ENCODE assay signal across 8 mouse cellular contexts in the genomic region with DNA sequence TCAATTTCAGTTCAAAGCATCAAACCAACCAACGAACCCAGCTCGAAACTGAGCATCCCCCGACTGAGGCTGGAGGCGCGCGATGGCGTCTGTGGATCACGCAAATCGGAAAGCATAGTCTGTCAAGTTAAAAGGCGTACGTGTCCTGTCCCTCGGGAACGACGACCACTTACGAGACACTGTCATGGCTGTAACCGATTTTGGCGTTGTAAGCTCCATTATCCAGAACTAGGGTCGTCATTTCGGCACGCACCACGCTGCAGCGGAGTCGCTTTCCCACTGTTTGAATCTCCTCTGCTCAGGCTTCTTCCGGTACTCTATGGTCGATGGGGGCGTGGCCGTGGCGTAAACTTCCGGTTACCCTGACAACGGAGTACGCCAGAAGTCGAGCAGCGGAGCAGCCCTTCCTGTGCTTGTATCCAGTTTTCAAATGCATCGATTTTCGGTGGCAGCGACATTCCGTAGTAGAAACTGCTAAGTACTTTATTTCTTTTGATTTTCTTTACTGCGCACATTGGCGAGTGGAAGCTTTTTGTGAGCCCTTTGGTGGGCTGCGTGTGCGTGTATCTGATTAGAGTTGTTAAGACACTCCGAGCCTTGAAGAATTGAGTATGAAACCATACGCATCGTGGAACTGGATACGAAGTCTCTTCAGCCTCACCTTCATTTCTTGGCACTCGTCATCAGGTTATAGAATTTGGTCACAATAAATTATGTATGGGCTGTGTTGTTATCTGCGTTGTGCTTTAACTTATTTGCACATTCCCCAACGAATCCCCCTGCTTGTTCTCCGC. TPM values are rescaled to one million over a fixed set of nuclear protein-coding genes. Genes with fewer than 3 reads are reported as not detected.
DNase-seq lines count a peak whose midpoint lies in the region; ATAC-seq and TF ChIP-seq lines count a peak whose summit lies in the region.

A gene (minus strand): TSS at position 295 of the 794 bp plus-strand sequence.

- no peaks in the 10 kb centered on the region; the same call in 1 of the 2 replicates for H3K79me2 ChIP-seq in liver, adult 2 months (ENCODE audit: control insufficient read depth, insufficient read depth, low read length)
- H3K79me2 ChIP-seq in myocyte (ENCODE audit: control insufficient read depth, insufficient read depth) = peaks cover 16% of the 10 kb centered on the region

- no peak within 1 kb of the TSS for H3K27ac ChIP-seq in heart, embryonic 11.5 days (ENCODE audit: low read depth, low read length)
- peak within 1 kb of the TSS; percentile 31; the same call in 1 of the 2 replicates for H3K27ac ChIP-seq in kidney, embryonic 16.5 days (ENCODE audit: low read length)
- H3K27ac ChIP-seq in liver, adult 2 months (replicated peaks; ENCODE audit: insufficient read depth, low read depth, low read length) = peak within 1 kb of the TSS; percentile 30

- H3ac ChIP-seq in myocyte (ENCODE audit: control insufficient read depth, insufficient read length) = peak within 1 kb of the TSS; percentile 77

- peak within 1 kb of the TSS; percentile 75 for H3K9ac ChIP-seq in heart, embryonic 11.5 days (ENCODE audit: low read depth, low read length)
- H3K9ac ChIP-seq in kidney, embryonic 16.5 days (replicated peaks; ENCODE audit: low read length) = peak within 1 kb of the TSS; percentile 58
- peak within 1 kb of the TSS; percentile 71 for H3K9ac ChIP-seq in liver, adult 2 months (ENCODE audit: low read depth, low read length)

- WGBS in heart, embryonic 11.5 days (ENCODE audit: insufficient replicate concordance) = under 1% methylated on average over 49 of the region's 49 CpGs
- WGBS in kidney, embryonic 16.5 days = under 1% methylated on average over 49 of the region's 49 CpGs
- under 1% methylated on average over 49 of the region's 49 CpGs for WGBS in liver, adult 2 months

- H3K4me3 ChIP-seq in heart, embryonic 11.5 days (ENCODE audit: low read depth, low read length) = peak within 1 kb of the TSS; percentile 75
- H3K4me3 ChIP-seq in kidney, embryonic 16.5 days (ENCODE audit: low read length) = peak within 1 kb of the TSS; percentile 77
- H3K4me3 ChIP-seq in liver, adult 2 months (ENCODE audit: insufficient read depth, low read depth, low read length) = peak within 1 kb of the TSS; percentile 69
- H3K4me3 ChIP-seq in myocyte = peak within 1 kb of the TSS; percentile 53

- H3K36me3 ChIP-seq in heart, embryonic 11.5 days (ENCODE audit: control insufficient read depth, insufficient read depth, low read length) = no peaks in the 10 kb centered on the region
- no peaks in the 10 kb centered on the region for H3K36me3 ChIP-seq in kidney, embryonic 16.5 days (ENCODE audit: insufficient read depth, low read length)
- peaks cover 4% of the 10 kb centered on the region for H3K36me3 ChIP-seq in liver, adult 2 months (ENCODE audit: control insufficient read depth, insufficient read depth, low read length)
- H3K36me3 ChIP-seq in myocyte (ENCODE audit: control insufficient read depth, insufficient read depth) = peaks cover 1% of the 10 kb centered on the region
- no peaks in the 10 kb centered on the region; the same call in 1 of the 2 replicates for H3K36me3 ChIP-seq in splenic B cell, adult 2 months (ENCODE audit: control insufficient read depth, insufficient read depth, low read length, poor library complexity, severe bottlenecking)

- no peaks in the 10 kb centered on the region for H3K27me3 ChIP-seq in heart, embryonic 11.5 days (ENCODE audit: control insufficient read depth, insufficient read depth, low read length)
- no peaks in the 10 kb centered on the region; the same call in 1 of the 2 replicates for H3K27me3 ChIP-seq in kidney, embryonic 16.5 days (ENCODE audit: insufficient read depth, low read length)
- no peaks in the 10 kb centered on the region for H3K27me3 ChIP-seq in liver, adult 2 months (ENCODE audit: control insufficient read depth, insufficient read depth, low read length)
- H3K27me3 ChIP-seq in myocyte (ENCODE audit: control insufficient read depth, insufficient read depth, insufficient read length) = no peaks in the 10 kb centered on the region
- H3K27me3 ChIP-seq in splenic B cell, adult 2 months (ENCODE audit: control insufficient read depth, insufficient read depth, low read length, poor library complexity, severe bottlenecking) = no peaks in the 10 kb centered on the region

- peak; percentile 95 to 96 for DNase-seq in B cell, adult 2 months
- DNase-seq in brain, adult 2 months (ENCODE audit: low read depth, low spot score) = peak; percentile 98
- peak; percentile 92 for DNase-seq in liver, adult 2 months (ENCODE audit: extremely low read depth, low read depth, low spot score)
- peak; percentile 96 for DNase-seq in splenic B cell, adult 2 months (ENCODE audit: low read depth, low spot score)

- H3K9me3 ChIP-seq in heart, embryonic 11.5 days (replicated peaks; ENCODE audit: control insufficient read depth, low read length) = no peaks in the 10 kb centered on the region
- no peaks in the 10 kb centered on the region for H3K9me3 ChIP-seq in kidney, embryonic 16.5 days (ENCODE audit: low read length)

- no peak for TF ChIP-seq CTCF in liver, adult 2 months (IDR thresholded peaks at IDR 0.05; ENCODE audit: low read depth, low read length)

- peaks cover 5% of the 10 kb centered on the region; the same call in 1 of the 2 replicates for H3K4me1 ChIP-seq in heart, embryonic 11.5 days (ENCODE audit: control insufficient read depth, insufficient read depth, low read length)
- H3K4me1 ChIP-seq in kidney, embryonic 16.5 days (ENCODE audit: insufficient read depth, low read length) = peaks cover 9% of the 10 kb centered on the region
- H3K4me1 ChIP-seq in liver, adult 2 months (ENCODE audit: control insufficient read depth, insufficient read depth, low read length) = peaks cover 16% of the 10 kb centered on the region

- peak; percentile 100 for ATAC-seq in erythroblast, adult 5-6 weeks (replicated peaks; ENCODE audit: low FRiP score, poor library complexity, severe bottlenecking)
- peak; percentile 95 for ATAC-seq in heart, embryonic 11.5 days (replicated peaks; ENCODE audit: insufficient number of reproducible peaks, low FRiP score, low TSS enrichment)
- ATAC-seq in kidney, embryonic 16.5 days (ENCODE audit: low FRiP score, low TSS enrichment) = peak; percentile 99

- peak; percentile 77 for TF ChIP-seq POLR2A in liver, adult 2 months (IDR thresholded peaks at IDR 0.05; ENCODE audit: extremely low read depth, insufficient read depth, low read length)
- peak; percentile 85 for TF ChIP-seq POLR2A in myocyte (IDR thresholded peaks at IDR 0.05; ENCODE audit: insufficient read length, low read depth)

- peak within 1 kb of the TSS; percentile 88 for H3K4me2 ChIP-seq in heart, embryonic 11.5 days
- peak within 1 kb of the TSS; percentile 85 for H3K4me2 ChIP-seq in kidney, embryonic 16.5 days (replicated peaks; ENCODE audit: low read depth, low read length)
- peak within 1 kb of the TSS; percentile 88 for H3K4me2 ChIP-seq in myocyte (ENCODE audit: low read depth)

TF ChIP-seq in myocyte, 11 proteins besides CTCF, POLR2A, EP300 and RAD21:
- TF ChIP-seq CEBPB (IDR thresholded peaks at IDR 0.05; ENCODE audit: insufficient read depth, poor library complexity, severe bottlenecking) (no peak), E2F4 (IDR thresholded peaks at IDR 0.05; ENCODE audit: insufficient read depth) (peak; percentile 33), TCF3 (IDR thresholded peaks at IDR 0.05; ENCODE audit: insufficient read length, low read depth) (no peak), REST (IDR thresholded peaks at IDR 0.05; ENCODE audit: insufficient read depth, insufficient read length) (no peak), SRF (IDR thresholded peaks at IDR 0.05; ENCODE audit: control insufficient read depth, insufficient read length, low read depth) (no peak), MYOG (IDR thresholded peaks at IDR 0.05; ENCODE audit: control insufficient read depth in 1 of 3, insufficient read depth in 1 of 3, insufficient read length in 2 of 3, low read depth in 2 of 3) (no peak), POLR2AphosphoS2 (IDR thresholded peaks at IDR 0.05; ENCODE audit: insufficient read length, low read depth) (peak; percentile 89), MAX (IDR thresholded peaks at IDR 0.05; ENCODE audit: low read depth) (peak; percentile 65), MYOD1 (IDR thresholded peaks at IDR 0.05; ENCODE audit: control insufficient read depth in 1 of 3, insufficient read length in 2 of 3, low read depth in 2 of 3) (no peak)

RNA-seq across cellular contexts. Expression of the gene that starts here (rescaled TPM):
- 5.6 and 8.8 TPM in 2 replicates for total RNA-seq in erythroblast, adult 5-6 weeks (2015; ENCODE audit: low replicate concordance)
- 3.2 and 8.1 TPM in 2 replicates for total RNA-seq in erythroblast, adult 5-6 weeks (2017; ENCODE audit: low replicate concordance)
- 28.2 and 29.6 TPM in 2 replicates for polyA plus RNA-seq in heart, embryonic 11.5 days (2014; fragmentation: Nextera tagmentation; extraction: Ambion mirVana)
- 27.4 and 31.6 TPM in 2 replicates for polyA plus RNA-seq in kidney, embryonic 16.5 days (2015; fragmentation: Nextera tagmentation; extraction: Ambion mirVana)
- 14.2 and 19.6 TPM in 2 replicates for total RNA-seq in liver, adult 2 months (2014; rRNA removed)
- polyA plus RNA-seq in liver, adult 2 months (2012; rRNA removed) = 1.4 and 1.8 TPM in 2 replicates
- polyA plus RNA-seq in myocyte (2012; fragmentation: generic; extraction: Trizol) = 4.5 TPM
